Mouse (Mus musculus): Measurements from ENCODE around the gene Chrm4. TPM values are rescaled to one million over a fixed set of nuclear protein-coding genes. Genes with fewer than 3 reads are reported as not detected.

The Chrm4 gene
- total RNA-seq, 2 experiments from 2014 or later: not detected

DNA sequence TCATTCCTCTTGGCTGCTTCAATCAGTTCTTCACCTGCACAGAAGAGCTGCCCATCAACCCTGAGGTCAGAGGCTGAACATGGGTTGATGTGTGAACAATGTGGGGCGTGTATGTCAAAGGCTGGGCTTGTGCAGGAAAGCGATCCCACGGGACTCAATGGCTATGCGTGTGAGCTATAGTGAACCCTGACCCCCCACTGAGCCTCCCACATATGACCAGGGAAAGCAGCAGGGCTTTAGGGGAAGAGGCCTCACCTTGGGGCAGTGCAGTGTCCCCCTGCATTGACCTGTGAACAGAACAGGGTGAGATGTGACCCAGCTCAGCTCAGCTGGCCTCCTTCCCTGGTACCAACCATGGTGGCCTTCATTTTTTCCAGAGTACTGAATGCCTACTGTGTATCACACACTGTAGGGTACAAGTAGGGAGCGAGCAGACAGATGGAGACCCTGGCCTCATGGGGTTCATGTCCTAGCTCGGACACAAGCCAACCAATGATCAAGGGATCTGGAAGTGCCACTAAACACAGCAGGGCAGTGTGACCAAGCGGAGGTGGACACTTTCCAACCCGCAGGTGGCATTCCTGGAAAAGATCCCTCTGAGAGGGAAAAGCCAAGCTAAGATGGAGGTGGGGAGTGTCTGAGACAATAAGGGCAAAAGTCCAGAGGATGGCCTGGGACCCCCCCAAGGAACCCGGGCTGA lies 7.9 kb downstream of the Chrm4 start:
- no peak for DNase-seq (ENCODE audit: low spot score)
- intact Hi-C loops (cut with DNase I): no loop called here

DNA sequence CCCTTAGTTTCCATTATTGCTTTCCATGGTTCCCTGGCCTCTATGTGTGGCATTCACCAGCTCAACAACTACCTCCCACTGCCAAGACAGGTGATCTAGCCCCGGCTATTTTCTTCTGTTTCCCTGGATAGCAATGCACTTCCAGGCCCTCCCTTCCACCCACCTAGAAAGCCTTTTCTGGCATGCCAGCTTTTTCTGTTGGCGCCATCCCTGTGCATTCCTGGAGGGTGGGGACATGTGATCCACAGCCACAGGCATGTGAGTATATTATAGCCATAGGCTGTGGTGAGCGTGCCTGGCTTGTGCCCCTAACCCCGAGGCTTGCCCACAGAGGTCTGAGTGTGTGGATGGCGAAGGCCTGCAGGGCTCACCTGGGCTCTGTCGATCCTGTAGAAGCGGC lies 9.1 kb downstream of the Chrm4 start:
- intact Hi-C loops (cut with DNase I): no loop called here
- no peak for DNase-seq (ENCODE audit: low spot score)

DNA sequence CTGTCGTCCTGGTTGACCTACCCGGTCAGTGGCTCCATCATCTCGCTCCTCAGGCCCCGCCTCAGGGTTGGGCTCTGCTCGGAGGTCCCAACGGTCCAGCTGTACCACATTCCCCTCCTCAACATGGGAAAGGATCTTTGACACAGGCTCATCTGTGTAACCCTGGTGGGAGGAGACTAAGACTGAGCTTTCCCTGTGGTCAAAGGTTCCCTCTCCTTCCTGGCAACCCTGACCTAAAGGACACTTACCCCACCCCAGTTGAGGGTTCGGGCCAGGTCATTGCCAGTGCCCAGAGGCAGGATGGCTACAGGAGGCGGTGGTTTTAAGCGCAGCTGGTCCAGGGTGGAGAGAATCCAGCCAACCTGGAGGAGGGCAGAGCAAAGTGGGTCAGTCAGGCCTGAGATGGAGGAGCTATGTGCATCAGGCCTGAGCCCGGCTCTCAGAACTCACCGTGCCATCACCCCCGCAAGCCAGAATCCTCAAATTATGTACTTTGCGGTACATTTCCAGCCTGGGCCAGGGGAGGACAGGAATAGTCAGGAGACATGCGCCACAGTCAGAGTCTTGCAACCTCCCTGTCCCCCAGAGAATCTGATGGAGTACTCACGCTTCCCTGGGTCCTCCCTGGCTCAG lies 12.4 kb downstream of the Chrm4 start:
- intact Hi-C loops (cut with DNase I): no loop called here
- no peak for DNase-seq (ENCODE audit: low spot score)

DNA sequence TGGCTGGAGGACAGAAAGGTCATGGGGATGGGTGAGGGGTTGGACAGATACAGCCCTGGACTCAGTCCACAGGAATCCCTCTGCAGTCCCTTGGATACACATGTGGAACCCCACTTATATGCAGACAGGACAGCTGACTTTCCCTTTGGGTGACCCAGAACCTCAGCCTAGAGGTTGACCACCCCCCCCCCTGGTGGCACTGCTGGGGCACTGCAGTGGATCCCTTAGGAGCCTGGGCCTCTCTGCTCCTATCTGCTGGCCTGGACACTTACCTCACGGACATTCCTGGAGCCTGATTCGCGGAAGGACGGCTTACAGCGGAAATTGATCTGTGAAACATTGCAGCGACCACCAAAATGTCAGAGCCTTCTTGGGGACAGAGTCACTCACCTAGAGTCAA lies 15.3 kb downstream of the Chrm4 start:
- no peak for DNase-seq (ENCODE audit: low spot score)
- intact Hi-C loops (cut with DNase I): loop anchor here (5.0 kb wide), 1 partner anchor 115 kb away; no protein-coding TSS in a partner anchor

DNA sequence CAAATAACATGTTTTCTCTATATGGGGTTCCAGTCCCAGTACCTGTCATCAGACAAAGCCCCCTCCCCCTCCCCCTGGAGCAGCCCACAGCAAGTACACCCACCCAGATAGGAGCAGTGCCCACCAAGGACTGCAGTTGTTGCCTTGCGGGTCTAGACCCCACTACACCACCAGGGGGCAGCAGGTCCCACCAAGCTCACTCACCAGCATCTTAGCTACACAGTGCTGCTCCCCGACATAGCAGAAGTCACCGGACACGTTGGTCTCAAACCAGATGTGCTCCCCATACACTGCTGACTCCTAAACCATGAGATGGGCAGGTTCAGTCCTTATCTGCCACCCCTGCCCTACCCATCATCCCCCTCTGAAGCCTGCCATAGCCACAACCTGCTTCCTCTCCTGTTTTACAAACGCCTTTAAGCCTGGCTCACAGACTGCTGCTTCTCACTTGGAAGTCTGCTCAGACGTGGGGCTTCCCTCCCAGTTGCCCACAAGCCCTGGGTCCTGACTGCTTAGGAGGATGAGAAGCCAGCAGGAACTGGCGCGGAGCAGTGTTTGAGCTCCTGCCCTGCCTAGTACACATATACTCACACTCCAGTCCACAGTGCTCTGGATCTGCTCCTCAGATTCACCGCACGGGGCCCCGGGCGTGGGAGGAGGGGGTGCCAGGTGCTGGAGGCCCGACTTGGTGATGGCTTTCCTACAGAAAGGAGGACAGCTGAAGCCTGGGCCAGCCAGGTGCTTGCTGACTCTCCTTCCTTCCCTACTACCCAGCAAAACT lies 17.3 kb downstream of the Chrm4 start:
- no peak for DNase-seq (ENCODE audit: low spot score)
- intact Hi-C loops (cut with DNase I): loop anchor here (1.0 to 5.0 kb wide), 3 partner anchors 15 to 113 kb away; no protein-coding TSS in a partner anchor

DNA sequence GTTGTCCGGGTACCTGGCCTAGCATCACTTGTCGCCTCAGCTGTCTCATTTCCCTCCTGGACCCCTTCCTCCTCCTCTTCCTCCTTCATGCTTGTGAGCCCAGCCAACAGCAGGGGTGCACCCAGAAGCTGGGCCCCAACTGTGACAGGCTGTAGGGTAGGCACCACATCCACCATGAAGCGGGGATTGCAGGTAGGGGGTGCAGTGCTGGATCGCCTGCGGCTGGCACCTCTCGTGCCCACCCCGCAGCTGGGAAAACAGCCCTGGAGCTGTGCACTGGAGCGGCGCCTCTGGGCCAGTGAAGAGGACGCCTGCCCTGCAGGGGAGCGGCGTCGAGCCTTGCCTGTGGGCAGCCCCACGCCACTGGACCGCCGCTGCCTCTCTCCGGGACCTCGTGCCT lies 18.4 kb downstream of the Chrm4 start, which contains the start of gene Gm9821:
TSS of gene Gm9821 (plus strand) at position 221 of the 400 bp plus-strand sequence.
- DNase-seq (ENCODE audit: low spot score): no peak
- intact Hi-C loops (cut with DNase I): no loop called here

DNA sequence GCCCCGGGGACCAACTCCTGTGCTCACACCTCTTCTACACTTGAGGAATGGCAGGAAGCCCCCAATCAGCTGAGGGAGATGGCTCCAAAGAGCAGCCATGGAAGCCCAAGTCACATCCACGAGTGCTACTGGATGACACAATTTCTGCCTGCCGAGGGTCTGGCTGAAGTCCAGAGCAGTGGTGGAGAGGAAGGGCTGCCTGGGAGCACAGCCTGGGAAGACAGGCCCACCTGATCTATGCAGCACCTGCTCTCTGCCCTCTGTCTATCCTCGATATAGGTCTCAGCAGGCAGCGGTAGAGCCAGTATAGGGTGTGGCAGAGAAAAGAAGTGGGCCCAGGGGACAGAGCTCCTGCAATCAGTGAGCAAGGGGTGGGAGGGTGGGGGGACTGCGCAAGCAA lies 19.8 kb downstream of the Chrm4 start:
- intact Hi-C loops (cut with DNase I): no loop called here
- no peak for DNase-seq (ENCODE audit: low spot score)

DNA sequence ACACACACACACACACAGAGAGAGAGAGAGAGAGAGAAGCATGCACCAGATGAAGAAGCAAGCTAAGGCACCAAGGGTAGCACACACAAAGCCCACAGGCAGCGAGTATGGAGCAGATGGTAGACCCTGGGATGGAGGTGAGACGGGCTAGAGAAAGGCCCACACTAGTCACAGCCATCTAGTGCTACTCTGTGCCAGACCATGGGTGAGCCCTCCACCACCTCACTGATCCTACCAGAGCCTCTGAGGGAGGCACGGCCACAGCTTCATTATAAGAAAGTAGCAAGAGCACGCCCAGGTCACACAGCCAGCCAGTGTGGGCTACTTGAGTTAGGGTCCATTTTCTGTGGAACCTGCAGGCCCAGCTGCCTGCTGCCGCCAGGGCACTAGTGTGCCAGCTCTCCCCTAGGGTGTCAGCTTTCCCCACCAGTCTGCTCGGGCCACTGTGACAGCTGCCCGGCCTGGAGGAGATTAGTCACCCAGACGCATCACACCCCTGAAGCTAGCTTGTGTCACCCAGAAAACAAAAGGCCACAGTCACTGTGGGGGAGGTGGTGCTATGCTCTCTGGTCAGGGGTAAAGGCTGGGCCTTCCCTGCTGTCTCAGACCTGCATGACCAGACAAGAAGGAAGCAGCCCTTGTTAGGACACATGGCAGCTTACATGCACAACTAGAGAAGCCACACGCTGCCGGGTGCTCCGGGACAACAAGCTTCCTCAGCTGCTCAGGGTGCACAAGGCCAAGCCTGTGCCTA lies 20.5 kb downstream of the Chrm4 start:
- no peak for DNase-seq (ENCODE audit: low spot score)
- intact Hi-C loops (cut with DNase I): no loop called here

DNA sequence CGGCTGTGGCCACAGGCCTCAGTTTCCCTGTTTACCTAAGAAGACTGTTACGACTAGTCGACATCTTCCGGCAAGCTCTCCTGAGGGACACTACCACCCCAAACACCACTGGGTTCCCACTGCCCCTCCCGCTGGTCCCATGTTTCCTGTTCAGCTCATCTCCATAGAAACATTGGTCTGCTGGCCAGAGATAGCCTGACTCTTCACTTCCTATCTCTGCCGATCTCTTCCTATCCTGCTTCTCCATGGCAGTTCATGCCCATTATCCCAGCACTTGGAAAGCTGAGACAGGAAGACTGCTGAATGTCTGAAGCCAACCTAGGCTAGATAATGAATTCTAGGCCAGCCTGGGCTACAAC lies 21.1 kb downstream of the Chrm4 start:
- intact Hi-C loops (cut with DNase I): no loop called here
- no peak for DNase-seq (ENCODE audit: low spot score)

DNA sequence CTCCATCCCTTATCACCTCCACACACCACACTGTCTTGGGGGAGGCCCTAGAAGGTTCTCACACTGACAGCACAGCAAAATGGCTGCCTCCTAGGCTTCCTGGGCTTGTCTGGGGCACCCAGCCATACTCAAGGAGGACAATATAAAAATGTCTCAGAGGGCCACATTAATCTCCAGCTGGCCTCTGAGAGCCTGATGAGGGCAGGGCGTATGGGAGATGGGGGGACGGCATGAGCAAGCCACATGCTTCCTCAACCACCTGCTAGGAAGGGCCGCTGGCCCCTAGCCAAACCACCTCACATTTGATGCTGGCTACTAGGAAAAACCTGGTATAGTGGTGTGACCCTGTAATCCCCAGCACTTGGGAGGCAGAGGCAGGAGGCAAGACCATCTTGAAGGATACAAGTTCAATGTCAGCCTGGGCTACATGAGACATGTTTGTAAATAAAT lies 21.8 kb downstream of the Chrm4 start:
- intact Hi-C loops (cut with DNase I): no loop called here

DNA sequence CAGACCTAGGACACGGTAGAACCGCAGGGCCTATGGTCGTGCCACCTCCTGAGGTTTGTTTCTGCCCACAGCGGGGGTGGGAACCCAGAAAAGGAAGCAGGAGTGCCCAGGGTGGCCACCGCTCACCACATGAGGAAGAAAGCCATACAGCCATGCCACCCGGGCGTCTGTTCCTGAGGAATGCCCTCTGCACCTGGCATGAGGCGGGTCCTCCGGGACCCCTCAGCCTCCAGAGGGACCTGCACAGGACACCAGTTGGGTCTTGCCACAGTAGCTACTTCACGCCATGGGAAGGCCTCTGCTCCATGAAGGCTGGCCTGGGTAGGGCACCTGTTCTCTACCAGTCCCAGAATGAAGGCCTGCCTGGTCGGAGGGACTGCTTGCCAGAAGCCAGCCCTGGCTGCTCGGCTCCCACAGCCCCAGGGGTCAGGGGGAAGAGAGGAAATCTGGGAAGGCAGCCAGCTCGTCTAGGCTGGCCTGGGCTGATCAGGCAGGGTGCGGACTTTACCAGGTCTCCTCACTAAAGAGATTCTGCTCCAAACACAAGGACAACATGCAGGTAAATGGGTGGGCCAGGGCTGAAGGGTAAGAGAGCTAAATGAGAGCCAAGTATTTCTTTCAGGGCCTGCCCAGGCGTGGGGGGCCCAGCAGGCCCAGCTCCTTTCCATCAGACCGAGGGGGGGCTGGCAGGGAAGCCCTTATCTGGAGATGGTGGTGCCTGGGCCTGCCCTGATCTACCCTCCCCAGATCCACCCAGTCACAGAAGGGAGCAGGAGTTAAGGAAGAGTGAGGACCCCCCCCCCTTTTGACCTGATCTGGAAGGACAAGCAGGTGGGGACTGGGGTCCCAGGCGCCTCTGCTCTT lies 22.6 kb downstream of the Chrm4 start:
- DNase-seq (ENCODE audit: low spot score): no peak
- intact Hi-C loops (cut with DNase I): no loop called here

More for the DNA sequence above, 21.8 kb downstream of the Chrm4 start:
- no peak for DNase-seq (ENCODE audit: low spot score)

DNA sequence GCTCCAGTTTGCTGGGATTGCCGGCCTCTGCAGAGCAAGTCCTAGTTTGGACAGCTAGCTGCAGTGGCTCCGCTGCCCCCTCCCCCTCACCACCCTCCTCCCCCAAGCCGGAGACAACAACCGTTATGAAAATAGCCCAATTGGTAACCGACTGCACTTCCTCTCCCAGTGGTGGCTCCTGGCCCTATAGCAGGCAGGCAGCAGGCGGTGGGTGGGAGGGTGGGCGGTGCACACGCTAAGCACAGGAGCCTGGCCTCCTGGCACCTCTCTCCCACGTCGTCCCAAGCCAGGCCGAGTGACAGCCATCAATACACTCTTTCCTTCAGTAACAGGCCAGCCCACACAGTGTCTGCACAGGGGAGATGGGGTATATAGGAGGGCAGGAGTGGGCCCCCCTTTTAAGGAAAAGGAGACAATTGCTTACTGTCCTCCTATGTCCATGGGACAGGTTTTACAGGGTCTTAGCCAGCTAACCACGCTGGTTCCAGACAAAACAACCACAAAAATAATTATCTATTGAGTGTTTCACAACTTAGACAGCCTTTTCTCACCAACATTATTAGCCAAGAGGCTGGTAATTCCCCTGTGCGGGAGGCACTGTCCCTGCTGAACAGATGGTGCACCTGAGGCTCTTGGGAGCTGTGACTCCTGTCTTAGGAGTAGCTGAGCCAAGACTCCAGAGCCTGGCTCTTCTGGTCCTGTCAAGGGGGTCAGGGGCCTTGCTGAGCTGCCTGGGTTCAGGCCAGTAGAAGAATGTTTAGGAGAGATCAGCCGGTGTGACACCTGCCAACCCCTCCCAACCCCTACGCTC lies 23.4 kb downstream of the Chrm4 start:
- intact Hi-C loops (cut with DNase I): no loop called here
- no peak for DNase-seq (ENCODE audit: low spot score)

DNA sequence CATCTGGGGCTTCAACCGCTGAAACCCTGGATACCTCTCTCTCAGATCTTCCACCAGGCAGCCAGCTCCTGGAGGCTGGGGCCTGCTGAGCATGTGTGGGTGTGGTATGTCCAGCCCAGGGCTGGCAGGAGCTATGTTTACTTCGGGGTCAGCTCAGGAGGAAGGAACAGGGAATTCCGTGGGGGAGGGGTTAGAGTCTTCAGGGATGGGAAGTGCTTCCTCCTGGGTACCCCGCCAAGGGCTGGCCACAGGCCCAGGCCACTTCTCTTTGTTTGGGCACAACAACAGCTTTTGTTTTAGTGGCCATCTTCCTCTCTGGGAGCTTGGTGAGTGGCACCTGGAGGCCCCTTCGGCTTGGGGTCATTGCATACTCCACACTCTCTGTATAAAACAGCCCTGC lies 26.8 kb downstream of the Chrm4 start:
- intact Hi-C loops (cut with DNase I): no loop called here
- DNase-seq (ENCODE audit: low spot score): peak; percentile 75

DNA sequence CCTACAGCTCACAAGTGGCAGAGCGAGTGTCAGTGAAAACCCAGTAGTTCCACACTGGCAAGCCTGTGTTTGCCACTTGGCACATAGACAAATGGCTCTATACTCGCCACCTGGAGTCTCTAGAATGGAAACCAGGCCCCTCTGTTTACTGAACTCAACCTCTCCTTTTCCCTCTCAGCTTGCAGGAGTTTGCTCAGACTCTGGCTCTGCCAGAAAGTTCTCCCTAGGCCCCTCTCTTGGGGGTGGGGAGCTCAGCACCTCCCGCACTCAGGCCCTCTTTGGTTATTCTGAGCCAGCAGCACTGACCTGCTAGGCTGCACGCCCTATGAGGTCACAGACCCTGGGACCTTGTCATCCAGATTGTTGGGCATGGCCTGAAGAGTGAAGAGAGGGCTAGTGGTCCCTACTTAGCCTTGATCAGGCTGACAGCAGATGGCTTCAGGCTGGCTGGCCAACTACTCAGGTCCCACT lies 28.1 kb downstream of the Chrm4 start:
- intact Hi-C loops (cut with DNase I): no loop called here

DNA sequence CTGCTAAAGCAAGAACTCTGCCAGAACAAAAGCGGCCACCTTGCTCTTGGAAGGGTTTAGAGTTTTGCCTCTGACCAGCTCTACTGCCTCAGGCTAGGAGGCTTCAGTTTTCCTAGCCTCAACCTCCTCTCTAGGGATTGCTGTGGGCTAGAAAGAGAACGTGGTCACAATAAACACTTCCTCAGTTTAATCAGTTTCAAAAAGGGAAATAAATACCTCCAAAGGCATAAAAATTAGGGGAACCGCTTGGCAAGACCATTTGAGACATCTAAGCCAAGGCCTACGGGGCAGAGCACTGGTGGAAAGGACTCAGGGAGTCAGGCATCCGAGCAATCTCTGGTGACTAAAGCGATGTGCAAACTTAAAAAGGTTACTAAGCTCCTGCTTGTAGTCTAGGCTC lies 28.8 kb downstream of the Chrm4 start:
- intact Hi-C loops (cut with DNase I): no loop called here
- DNase-seq (ENCODE audit: low spot score): no peak

More for the DNA sequence above, 28.1 kb downstream of the Chrm4 start:
- DNase-seq (ENCODE audit: low spot score): no peak

DNA sequence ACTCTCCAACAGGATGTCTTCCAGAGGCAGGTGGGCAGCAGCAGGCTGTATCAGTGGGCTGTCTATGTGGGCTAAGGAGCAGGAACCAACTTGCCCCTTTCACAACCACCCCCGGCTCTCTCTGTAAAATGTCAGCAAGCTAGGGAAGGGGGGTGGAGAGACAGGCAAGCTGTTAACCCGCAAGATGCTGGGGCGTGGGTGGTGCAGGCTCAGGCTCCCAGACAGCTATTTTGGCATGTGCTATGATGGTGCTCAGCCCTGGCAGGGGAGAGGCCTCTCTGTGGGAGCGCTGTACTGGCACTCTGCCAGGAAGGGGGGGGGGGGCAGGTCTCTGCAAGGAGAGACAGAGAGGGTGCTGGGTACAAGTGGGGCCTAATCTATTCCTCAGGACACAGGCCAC lies 30.0 kb downstream of the Chrm4 start:
- intact Hi-C loops (cut with DNase I): no loop called here
- DNase-seq (ENCODE audit: low spot score): no peak

DNA sequence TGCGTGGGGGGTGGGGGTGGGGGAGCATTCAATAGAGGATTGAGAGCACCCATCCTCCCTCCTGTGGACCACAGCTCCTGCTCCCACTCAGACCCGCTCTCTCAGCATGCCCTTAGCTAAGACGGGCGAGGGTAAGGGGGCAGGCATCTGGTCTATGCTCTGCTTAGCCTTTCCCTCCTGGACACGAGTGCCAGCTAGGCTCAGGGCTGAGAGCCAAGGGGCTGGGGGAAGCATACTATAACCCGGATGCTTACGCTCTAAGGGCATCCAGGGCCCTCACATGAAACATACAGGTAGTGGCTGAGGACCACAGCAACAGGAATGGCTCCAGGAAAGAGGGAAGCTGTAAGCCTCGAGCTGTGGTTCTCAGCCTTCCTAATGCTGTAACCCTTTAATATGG lies 31.0 kb downstream of the Chrm4 start:
- DNase-seq (ENCODE audit: low spot score): no peak
- intact Hi-C loops (cut with DNase I): no loop called here

DNA sequence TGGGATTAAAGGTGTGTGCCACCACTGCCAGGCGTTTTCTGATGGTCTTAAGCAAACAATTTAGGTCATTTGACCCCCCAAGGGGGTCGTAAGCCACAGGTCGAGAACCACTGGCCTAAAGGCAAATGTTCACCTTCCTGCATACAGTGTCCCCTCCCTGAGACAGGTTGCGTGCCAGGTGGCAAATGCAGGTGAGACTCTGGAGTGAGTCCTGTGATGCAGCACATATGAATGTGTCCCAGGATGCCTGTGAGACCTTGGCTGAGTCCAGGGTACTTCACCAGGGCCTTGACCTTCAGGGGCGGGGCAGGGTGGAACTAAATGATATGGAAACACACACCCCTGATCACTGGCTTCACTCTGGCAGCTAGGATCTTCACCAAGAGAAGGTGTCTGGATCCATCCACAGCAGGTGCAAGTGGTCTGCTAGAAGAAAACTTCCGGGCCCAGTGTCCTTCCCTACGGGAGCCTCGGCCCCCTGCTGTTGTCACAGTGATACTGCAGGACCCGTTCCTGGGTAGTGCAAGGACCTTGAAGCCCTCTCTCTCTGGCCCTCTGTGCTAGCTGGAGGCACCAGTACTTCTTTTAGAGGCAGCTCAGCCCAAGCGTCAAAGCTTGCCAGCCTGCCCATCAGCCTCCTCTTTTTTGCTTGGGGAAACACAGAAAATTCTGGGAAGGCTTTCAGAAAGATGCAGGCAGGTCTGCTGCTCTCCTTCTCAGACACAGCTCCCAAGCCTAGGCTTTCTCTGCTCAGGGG lies 31.8 kb downstream of the Chrm4 start:
- intact Hi-C loops (cut with DNase I): loop anchor here (1.0 kb wide), 1 partner anchor 15 kb away; no protein-coding TSS in a partner anchor
- no peak for DNase-seq (ENCODE audit: low spot score)
